18 mouse cellular contexts compared by ENCODE assay signal in the genomic region with DNA sequence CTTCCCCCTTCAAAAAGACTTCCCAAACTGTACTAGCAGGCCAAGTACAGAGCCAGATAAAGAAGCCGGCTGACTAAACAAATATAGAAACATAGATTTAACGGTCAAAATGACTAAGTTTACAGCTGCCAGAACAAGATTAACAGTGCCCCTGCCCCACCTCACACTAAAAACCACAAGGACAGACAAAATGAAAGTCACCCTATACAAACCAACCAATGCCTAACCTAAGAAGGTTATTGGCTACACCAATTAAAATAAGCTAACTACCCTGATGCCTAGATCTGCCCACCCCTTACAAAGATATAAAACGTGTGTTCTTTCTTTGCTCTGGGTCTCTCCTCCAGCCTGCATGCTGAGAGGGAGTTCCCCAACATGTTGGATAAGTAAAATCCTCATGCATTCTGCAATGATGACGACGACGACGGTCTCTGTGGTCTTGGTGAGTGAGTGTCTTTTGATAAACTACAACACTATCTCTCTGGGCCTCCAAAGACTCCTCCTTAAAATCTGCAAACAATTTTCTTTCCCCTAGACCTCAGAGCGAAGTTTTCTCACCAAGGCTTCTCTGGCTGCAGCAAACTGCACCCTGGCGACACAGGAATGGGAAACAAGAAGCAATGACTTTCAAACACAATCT.
A peak's percentile ranks its signal among the peaks of the same experiment; 100 is the strongest.
DNase-seq lines count a peak whose midpoint lies in the region; ATAC-seq and TF ChIP-seq lines count a peak whose summit lies in the region.
"Had no signal": no experiment of that assay in that cellular context is flagged by ENCODE, and none has a peak within 500 bp of the region (broad histone marks: within the 10 kb centered on the region; RNA-seq: fewer than 3 reads in every experiment).

No protein-coding gene starts in this region.

- no peak for TF ChIP-seq CTCF in lung, embryonic 14.5 days (IDR thresholded peaks at IDR 0.05; ENCODE audit: low read depth)
- TF ChIP-seq CTCF in lung, adult 2 months (IDR thresholded peaks at IDR 0.05; ENCODE audit: insufficient read depth, low read length), result no peak

- H3K4me1 ChIP-seq in lung, embryonic 14.5 days (ENCODE audit: insufficient read depth), result no peaks in the 10 kb centered on the region; the same call in 1 of the 2 replicates
- no peaks in the 10 kb centered on the region for H3K4me1 ChIP-seq in lung, adult 2 months (ENCODE audit: control insufficient read depth, insufficient read depth, low read length)
- peaks cover 36% of the 10 kb centered on the region for H3K4me1 ChIP-seq in liver, embryonic 12.5 days
- H3K4me1 ChIP-seq in liver, embryonic 16.5 days (ENCODE audit: control insufficient read depth, low read depth, low read length), result no peaks in the 10 kb centered on the region
- no peaks in the 10 kb centered on the region; the same call in 1 of the 2 replicates for H3K4me1 ChIP-seq in kidney, embryonic 16.5 days (ENCODE audit: insufficient read depth, low read length)
- peaks cover 4% of the 10 kb centered on the region; the same call in 1 of the 2 replicates for H3K4me1 ChIP-seq in hindbrain, embryonic 12.5 days
- H3K4me1 ChIP-seq: hindbrain, embryonic 15.5 days had no signal

- H3K4me3 ChIP-seq in lung, embryonic 14.5 days (ENCODE audit: low read depth, low read length), result no peak overlapping the region
- no peak overlapping the region for H3K4me3 ChIP-seq in lung, adult 2 months (replicated peaks; ENCODE audit: extremely low read depth, low read depth, low read length)
- no peak overlapping the region for H3K4me3 ChIP-seq in liver, embryonic 12.5 days
- no peak overlapping the region for H3K4me3 ChIP-seq in liver, embryonic 16.5 days (ENCODE audit: low read depth, low read length)
- no peak overlapping the region for H3K4me3 ChIP-seq in kidney, embryonic 16.5 days (ENCODE audit: low read length)
- no peak overlapping the region for H3K4me3 ChIP-seq in hindbrain, embryonic 12.5 days
- H3K4me3 ChIP-seq: embryonic facial prominence, embryonic 10.5 days; heart, adult 2 months; hindbrain, embryonic 10.5 days; hindbrain, embryonic 15.5 days had no signal

- no peak overlapping the region for H3K27ac ChIP-seq in lung, embryonic 14.5 days (ENCODE audit: low read depth)
- peak overlapping the region; percentile 65 for H3K27ac ChIP-seq in liver, embryonic 12.5 days
- no peak overlapping the region for H3K27ac ChIP-seq in liver, embryonic 16.5 days (ENCODE audit: low read length)
- H3K27ac ChIP-seq in kidney, embryonic 16.5 days (ENCODE audit: low read length), result no peak overlapping the region
- no peak overlapping the region for H3K27ac ChIP-seq in hindbrain, embryonic 12.5 days
- H3K27ac ChIP-seq: embryonic facial prominence, embryonic 10.5 days; heart, adult 2 months; hindbrain, embryonic 10.5 days; hindbrain, embryonic 15.5 days had no signal

- H3K27me3 ChIP-seq in lung, embryonic 14.5 days (ENCODE audit: insufficient read depth, low read length), result no peaks in the 10 kb centered on the region
- H3K27me3 ChIP-seq in liver, embryonic 12.5 days (replicated peaks), result no peaks in the 10 kb centered on the region
- H3K27me3 ChIP-seq in liver, embryonic 16.5 days (ENCODE audit: control insufficient read depth, insufficient read depth, low read depth, low read length), result no peaks in the 10 kb centered on the region
- no peaks in the 10 kb centered on the region for H3K27me3 ChIP-seq in kidney, embryonic 16.5 days (ENCODE audit: insufficient read depth, low read length)
- H3K27me3 ChIP-seq in hindbrain, embryonic 12.5 days, result no peaks in the 10 kb centered on the region
- H3K27me3 ChIP-seq: hindbrain, embryonic 15.5 days had no signal

- no peak overlapping the region for H3K4me2 ChIP-seq in lung, embryonic 14.5 days
- H3K4me2 ChIP-seq in liver, embryonic 12.5 days, result peak overlapping the region; percentile 28
- H3K4me2 ChIP-seq in liver, embryonic 16.5 days (ENCODE audit: low read depth, low read length), result no peak overlapping the region
- no peak overlapping the region for H3K4me2 ChIP-seq in kidney, embryonic 16.5 days (replicated peaks; ENCODE audit: low read depth, low read length)
- no peak overlapping the region for H3K4me2 ChIP-seq in hindbrain, embryonic 12.5 days (replicated peaks)
- H3K4me2 ChIP-seq: heart, embryonic 11.5 days; hindbrain, embryonic 15.5 days had no signal

- no peaks in the 10 kb centered on the region for H3K9me3 ChIP-seq in lung, embryonic 14.5 days (ENCODE audit: low read depth, low read length)
- no peaks in the 10 kb centered on the region for H3K9me3 ChIP-seq in liver, embryonic 12.5 days (replicated peaks)
- no peaks in the 10 kb centered on the region for H3K9me3 ChIP-seq in liver, embryonic 16.5 days (replicated peaks; ENCODE audit: control insufficient read depth, low read length)
- H3K9me3 ChIP-seq in kidney, embryonic 16.5 days (ENCODE audit: low read length), result no peaks in the 10 kb centered on the region
- H3K9me3 ChIP-seq in hindbrain, embryonic 12.5 days (replicated peaks), result no peaks in the 10 kb centered on the region
- H3K9me3 ChIP-seq: embryonic facial prominence, embryonic 10.5 days; hindbrain, embryonic 10.5 days; hindbrain, embryonic 15.5 days had no signal

- TF ChIP-seq POLR2A in lung, adult 2 months (IDR thresholded peaks at IDR 0.05; ENCODE audit: borderline replicate concordance, extremely low read depth, low read depth, low read length), result no peak

- DNase-seq in lung, embryonic 14.5 days, result peak; percentile 25
- DNase-seq in lung, adult 2 months, result no peak
- DNase-seq: adrenal gland, postnatal 10 days; cerebellum, adult 11-12 months; cerebellum, adult 9-11 months; cerebellum, postnatal 36 days; gastrocnemius, postnatal 36 days; heart, adult 2 months had no signal

- no peak for ATAC-seq in lung, embryonic 14.5 days (ENCODE audit: insufficient read depth)
- peak; percentile 72 for ATAC-seq in liver, embryonic 12.5 days
- ATAC-seq in liver, embryonic 16.5 days (ENCODE audit: low read depth), result 0 out of 2 replicates have a peak, but pooled peaks have one; percentile 11
- no peak for ATAC-seq in kidney, embryonic 16.5 days (ENCODE audit: low FRiP score, low TSS enrichment)
- ATAC-seq in hindbrain, embryonic 12.5 days (ENCODE audit: low FRiP score), result no peak
- ATAC-seq in granulocyte monocyte progenitor cell, adult 5-6 weeks (replicated peaks; ENCODE audit: poor library complexity, severe bottlenecking), result no peak
- ATAC-seq: forebrain, embryonic 14.5 days had no signal

- H3K9ac ChIP-seq in lung, embryonic 14.5 days, result no peak overlapping the region
- H3K9ac ChIP-seq in liver, embryonic 12.5 days, result no peak overlapping the region
- no peak overlapping the region for H3K9ac ChIP-seq in liver, embryonic 16.5 days (ENCODE audit: low read depth, low read length)
- no peak overlapping the region for H3K9ac ChIP-seq in kidney, embryonic 16.5 days (replicated peaks; ENCODE audit: low read length)
- no peak overlapping the region for H3K9ac ChIP-seq in hindbrain, embryonic 12.5 days
- H3K9ac ChIP-seq: hindbrain, embryonic 15.5 days had no signal

- H3K36me3 ChIP-seq in lung, embryonic 14.5 days (ENCODE audit: insufficient read depth), result no peaks in the 10 kb centered on the region
- H3K36me3 ChIP-seq in liver, embryonic 12.5 days, result no peaks in the 10 kb centered on the region
- no peaks in the 10 kb centered on the region for H3K36me3 ChIP-seq in liver, embryonic 16.5 days (ENCODE audit: control insufficient read depth, insufficient read depth)
- no peaks in the 10 kb centered on the region for H3K36me3 ChIP-seq in kidney, embryonic 16.5 days (ENCODE audit: insufficient read depth, low read length)
- H3K36me3 ChIP-seq in hindbrain, embryonic 12.5 days, result no peaks in the 10 kb centered on the region
- H3K36me3 ChIP-seq: embryonic facial prominence, embryonic 10.5 days; hindbrain, embryonic 10.5 days; hindbrain, embryonic 15.5 days had no signal

- WGBS in lung, embryonic 14.5 days, result 40% methylated on average over 9 of the region's 9 CpGs
- 71% methylated on average over 9 of the region's 9 CpGs for WGBS in lung, adult 2 months
- WGBS in liver, embryonic 12.5 days (ENCODE audit: insufficient replicate concordance), result 18% methylated on average over 9 of the region's 9 CpGs
- 21% methylated on average over 9 of the region's 9 CpGs for WGBS in liver, embryonic 16.5 days (ENCODE audit: insufficient replicate concordance)
- WGBS in kidney, embryonic 16.5 days, result 65% methylated on average over 9 of the region's 9 CpGs
- 76% methylated on average over 9 of the region's 9 CpGs for WGBS in hindbrain, embryonic 12.5 days

Comparison
In these comparisons a context has a peak if more than half of its experiments do, and no peak if none do; other contexts are left out.
1. ATAC-seq: peak in liver, embryonic 12.5 days (single experiment) and liver, embryonic 16.5 days (single experiment); none in lung, embryonic 14.5 days (single experiment), kidney, embryonic 16.5 days (single experiment), hindbrain, embryonic 12.5 days (single experiment) and granulocyte monocyte progenitor cell, adult 5-6 weeks (single experiment).